Mouse (Mus musculus) gastrocnemius, adult 2 months (tissue): ENCODE measurements around the gene Nub1. TPM values are rescaled to one million over a fixed set of nuclear protein-coding genes. Genes with fewer than 3 reads are reported as not detected.
A peak's percentile ranks its signal among the peaks of the same experiment; 100 is the strongest.
"Not testable (repeated sequence)": the region's sequence is repeated elsewhere in the genome, so short reads cannot be mapped to it uniquely, and the experiment has no call there.

Experiments
- DNase-seq: peaks from one replicate; pipeline ENCODE4 v3.0.0; 2022
- H3K27ac ChIP-seq: fragments of 200-600 bp; 2 replicates; pipeline ENCODE4 v1.8.1; 2022; ENCODE audit warnings: mild to moderate bottlenecking
- H3K4me3 ChIP-seq: fragments of 200-600 bp; 2 replicates; pipeline ENCODE4 v1.8.1; 2022; ENCODE audit warnings: mild to moderate bottlenecking, moderate library complexity
- CTCF ChIP-seq: fragments of 200-600 bp; IDR thresholded peaks from 2 replicates; pipeline ENCODE4 v1.8.1; 2022; ENCODE audit warnings: antibody characterized with exemption, mild to moderate bottlenecking, moderate library complexity
- intact Hi-C: fragments of 180-260 bp; cut with DNase I; formaldehyde crosslinking; loops from one replicate; pipeline ENCODE4 v1.15.1; 2025
- total RNA-seq, 2 experiments: library from RNA; stranded (reverse); gene quantifications; 2 replicates each; pipeline ENCODE4 v1.2.3; 2021

Gene Nub1
- total RNA-seq, 2 experiments from 2014 or later: 28.3 to 34.3 TPM

GRCm38 (mm10) chr5:24659708-24660423, 25.5 kb upstream of the Nub1 start:
- no peak for DNase-seq
- no peak for TF ChIP-seq CTCF
- Histone ChIP-seq H3K4me3 (no peak overlapping the region), H3K27ac (no peak overlapping the region)
- intact Hi-C loops: no loop called here

DNA sequence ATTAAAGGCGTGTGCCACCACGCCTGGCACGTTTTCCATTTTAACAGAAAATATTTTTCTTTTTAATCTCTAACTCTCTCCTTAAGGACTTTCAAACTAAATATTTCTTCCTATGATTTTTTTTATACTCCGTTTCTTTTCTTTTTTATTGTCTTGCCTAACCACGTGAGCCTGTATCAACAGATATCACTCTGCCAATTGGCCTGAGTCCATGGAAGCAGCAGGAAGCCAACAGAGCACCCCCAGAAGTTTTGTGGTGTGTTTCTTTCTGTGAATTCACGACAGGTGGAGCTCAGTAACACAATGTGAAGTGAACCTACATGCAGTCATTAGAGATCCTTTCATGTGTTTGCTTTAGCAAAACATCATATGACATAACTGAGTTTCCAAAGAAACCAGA, 23.9 kb upstream of the Nub1 start:
- intact Hi-C loops: no loop called here
- Histone ChIP-seq H3K4me3 (no peak overlapping the region), H3K27ac (no peak overlapping the region)
- no peak for DNase-seq
- TF ChIP-seq CTCF: no peak

GRCm38 (mm10) chr5:24674238-24674637, 11.1 kb upstream of the Nub1 start:
- TF ChIP-seq CTCF: peak; percentile 86
- peak; percentile 76 for DNase-seq
- intact Hi-C loops: loop anchor here (1.0 kb wide), 2 partner anchors 106 to 337 kb away; no protein-coding TSS in a partner anchor
- Histone ChIP-seq H3K4me3 (no peak overlapping the region), H3K27ac (no peak overlapping the region)

DNA sequence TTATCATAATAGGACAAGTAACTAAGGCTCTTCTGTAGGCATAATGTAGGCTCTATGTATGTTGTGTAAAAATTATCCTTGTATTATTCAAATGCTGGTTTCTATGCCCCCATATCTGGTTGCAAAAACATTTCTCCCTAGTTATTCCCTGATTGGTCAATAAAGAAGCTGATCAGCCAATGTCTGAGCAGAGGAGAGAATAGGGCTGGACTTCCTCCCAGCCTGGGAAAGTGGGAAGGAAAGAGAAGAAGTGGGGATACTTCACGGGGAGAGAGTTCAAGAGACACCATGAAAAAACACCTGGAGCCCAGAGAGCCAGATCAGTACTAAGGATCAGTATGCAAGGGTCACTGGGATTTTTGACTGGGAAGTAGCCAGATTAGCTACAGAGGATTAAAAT, 3.9 kb upstream of the Nub1 start:
- DNase-seq: no peak
- intact Hi-C loops: no loop called here

GRCm38 (mm10) chr5:24684578-24685365, 560 bp upstream of the Nub1 start:
- DNase-seq: peak; percentile 26
- TF ChIP-seq CTCF: no peak

More for the DNA sequence above, 3.9 kb upstream of the Nub1 start:
- Histone ChIP-seq H3K4me3 (no peak overlapping the region), H3K27ac (no peak overlapping the region)
- TF ChIP-seq CTCF: no peak

DNA sequence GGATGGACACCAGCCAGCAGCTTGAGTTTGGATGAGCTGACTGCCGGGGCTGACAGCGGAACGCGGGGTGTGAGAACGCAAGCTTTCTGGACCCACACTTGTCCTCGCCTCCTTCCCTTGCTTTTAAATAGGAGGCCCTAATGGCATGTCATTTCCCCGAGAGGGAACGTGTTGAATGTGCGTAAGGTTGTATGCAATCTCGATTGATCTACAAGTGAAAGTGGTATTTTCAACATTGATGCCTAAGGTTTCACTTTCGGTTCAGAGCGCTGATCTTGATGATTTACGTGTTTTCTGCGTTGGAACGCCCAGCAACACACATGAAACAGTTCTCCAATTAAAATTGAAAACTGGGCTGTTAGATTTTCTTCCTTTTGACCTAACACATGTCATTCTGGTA, 844 bp downstream of the Nub1 start:
- peak overlapping the region; percentile 93 for H3K27ac ChIP-seq
- H3K4me3 ChIP-seq: peak overlapping the region; percentile 95
- no peak for DNase-seq
- intact Hi-C loops: no loop called here
- TF ChIP-seq CTCF: no peak

More at GRCm38 (mm10) chr5:24684578-24685365, 560 bp upstream of the Nub1 start:
- peak overlapping the region; percentile 95 for H3K4me3 ChIP-seq
- intact Hi-C loops: loop anchor here (1.0 kb wide), 1 partner anchor 66 kb away; no protein-coding TSS in a partner anchor
- peak overlapping the region; percentile 93 for H3K27ac ChIP-seq

- DNase-seq, intact Hi-C loops: not testable (repeated sequence)
- H3K27ac ChIP-seq: peak overlapping the region; percentile 93
- H3K4me3 ChIP-seq: peak overlapping the region; percentile 95
Observed at GRCm38 (mm10) chr5:24686671-24687420, 1.5 kb downstream of the Nub1 start.

- no peak for TF ChIP-seq CTCF
- intact Hi-C loops: no loop called here
- DNase-seq: no peak
- Histone ChIP-seq H3K4me3 (no peak overlapping the region), H3K27ac (no peak overlapping the region)
Observed at GRCm38 (mm10) chr5:24687696-24688095, 2.4 kb downstream of the Nub1 start.

GRCm38 (mm10) chr5:24696704-24697103, 11.4 kb downstream of the Nub1 start:
- no peak for DNase-seq
- intact Hi-C loops: no loop called here
- Histone ChIP-seq H3K27ac (no peak overlapping the region), H3K4me3 (no peak overlapping the region)
- no peak for TF ChIP-seq CTCF

DNA sequence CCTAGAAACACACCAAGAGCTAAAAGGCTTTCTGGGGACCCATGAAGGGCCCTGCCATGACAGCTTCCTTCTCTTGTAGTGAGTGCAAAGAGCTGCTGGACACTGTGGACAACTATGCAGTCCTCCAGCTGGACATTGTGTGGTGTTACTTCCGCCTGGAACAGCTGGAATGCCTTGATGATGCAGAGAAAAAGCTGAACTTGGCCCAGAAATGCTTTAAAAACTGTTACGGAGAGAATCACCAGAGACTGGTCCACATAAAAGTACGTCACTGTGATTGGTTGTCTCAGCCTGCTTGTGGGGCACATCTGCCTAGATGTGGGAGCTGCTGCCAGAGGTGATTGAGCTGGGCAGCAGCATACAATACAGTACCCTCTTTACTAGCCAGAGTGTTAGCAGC, 15.9 kb downstream of the Nub1 start:
- Histone ChIP-seq H3K4me3 (no peak overlapping the region), H3K27ac (no peak overlapping the region)
- DNase-seq: no peak
- intact Hi-C loops: no loop called here
- no peak for TF ChIP-seq CTCF

DNA sequence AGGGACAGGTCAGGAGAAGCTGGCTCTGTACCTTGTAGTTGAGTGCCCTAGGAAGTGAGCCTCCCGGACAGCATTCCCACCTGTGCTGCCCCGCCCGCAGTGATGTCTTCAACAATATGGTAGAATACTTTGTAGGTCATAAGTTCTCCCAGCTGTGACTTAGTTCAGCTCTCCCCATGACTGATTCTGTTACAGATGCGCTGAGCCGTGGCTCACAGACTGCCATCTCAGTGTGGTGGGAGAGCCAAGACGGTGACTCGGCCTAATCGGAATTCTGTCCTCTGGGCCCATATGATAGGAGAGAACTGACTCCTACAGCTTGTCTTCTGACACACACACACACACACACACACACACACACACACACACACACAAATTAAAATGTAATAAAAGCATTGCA, 19.3 kb downstream of the Nub1 start:
- intact Hi-C loops: no loop called here
- Histone ChIP-seq H3K4me3 (no peak overlapping the region), H3K27ac (no peak overlapping the region)
- no peak for TF ChIP-seq CTCF
- no peak for DNase-seq

- Histone ChIP-seq H3K4me3 (no peak overlapping the region), H3K27ac (no peak overlapping the region)
- intact Hi-C loops: no loop called here
- TF ChIP-seq CTCF: no peak
- DNase-seq: peak; percentile 64
Observed at GRCm38 (mm10) chr5:24709962-24710361, 24.6 kb downstream of the Nub1 start.

DNA sequence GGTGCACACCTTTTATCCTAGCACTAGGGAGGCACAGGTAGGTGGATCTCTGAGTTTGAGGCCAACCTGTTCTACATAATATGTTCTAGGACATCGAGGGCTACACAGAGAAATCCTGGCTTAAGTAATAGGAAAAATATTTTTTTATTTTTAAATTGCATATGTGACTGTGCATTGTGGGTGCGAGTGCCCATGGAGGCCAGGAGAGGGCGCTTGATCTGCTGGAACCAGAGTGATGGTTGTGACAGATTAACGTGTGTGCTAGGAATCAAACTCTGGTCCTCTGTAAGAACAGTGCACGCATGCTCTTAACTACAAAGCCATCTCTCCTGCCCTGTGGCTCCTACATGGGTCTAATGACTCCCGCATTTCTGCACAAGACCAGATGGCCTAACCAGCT, 26.3 kb downstream of the Nub1 start:
- H3K4me3 ChIP-seq: no peak overlapping the region
- no peak overlapping the region for H3K27ac ChIP-seq
- no peak for DNase-seq
- intact Hi-C loops: no loop called here
- peak; percentile 30; the same call in 1 of the 2 replicates for TF ChIP-seq CTCF
